Mouse (Mus musculus) embryonic stem cell, embryonic (primary cell): ENCODE measurements around the gene Gm37240.

Source experiments
- CTCF ChIA-PET, 4 experiments: fragments of 300-600 bp in 2 of 4; fragments of 350-600 bp in 2 of 4; sonication (Branson Sonifier 250); formaldehyde crosslinking; loops; one replicate each; lab custom pipeline; 2022; ENCODE audit warnings: inconsistent platforms in 2 of 4; lab: Charles Lee
- POLR2A ChIA-PET, 4 experiments: fragments of 300-600 bp in 2 of 4; fragments of 350-600 bp in 2 of 4; sonication (Branson Sonifier 250); formaldehyde crosslinking; loops; one replicate each; lab custom pipeline; 2022; ENCODE audit warnings: antibody characterized with exemption in 4 of 4, inconsistent platforms in 1 of 4; lab: Charles Lee

Gm37240 gene

DNA sequence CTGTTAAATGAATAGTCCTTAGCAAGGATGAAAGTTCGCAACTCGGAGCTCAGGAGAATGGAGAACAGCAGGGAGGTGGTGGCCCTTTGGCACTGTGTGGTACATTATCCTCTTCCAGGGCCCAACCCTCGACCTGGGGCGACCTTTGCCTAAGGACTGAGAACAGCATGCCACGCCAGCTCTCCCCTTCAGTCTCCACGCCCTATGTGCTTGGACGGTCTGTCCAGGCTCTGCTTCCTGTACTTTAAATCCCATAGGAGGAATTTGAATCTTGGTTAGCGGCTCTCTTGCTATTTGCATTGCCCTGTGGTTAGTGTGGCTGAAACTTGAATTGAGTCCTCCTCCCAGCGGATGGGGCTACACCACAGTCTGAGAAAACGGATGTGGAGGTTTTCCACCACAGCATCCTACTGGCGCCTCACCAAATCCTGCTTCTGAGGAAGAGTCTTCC is 928 bp upstream of the Gm37240 start:
- ChIA-PET POLR2A (interaction anchor here in 2 of 4 experiments (0.6 to 1.8 kb wide), 5 partner anchors 76 to 1305 kb away, joined by 3 to 8 read pairs (median 4); partner anchors contain the start of genes Gatb (in 1 of the 2) and Sh3d19 (in 1 of the 2)), CTCF (no interaction called here)

- CTCF ChIA-PET = interaction anchor here in 2 of 4 experiments (0.9 to 2.1 kb wide), 2 partner anchors 31 to 160 kb away, joined by 3 to 5 read pairs; no protein-coding TSS in a partner anchor
Observed at GRCm38 (mm10) chr3:85886636-85887238, 581 bp downstream of the Gm37240 start.

GRCm38 (mm10) chr3:85885906-85886305 is 1.4 kb downstream of the Gm37240 start:
- CTCF ChIA-PET = interaction anchor here in 1 of 4 experiments (2.1 kb wide), 1 partner anchor 32 kb away, joined by 5 read pairs; no protein-coding TSS in a partner anchor
- POLR2A ChIA-PET = interaction anchor here (0.5 to 1.6 kb wide), 9 partner anchors 10 to 584 kb away, joined by 3 to 9 read pairs (median 4); partner anchors contain the start of gene Gatb (in 1 of the 4)

More at GRCm38 (mm10) chr3:85886636-85887238, 581 bp downstream of the Gm37240 start:
- POLR2A ChIA-PET = interaction anchor here in 3 of 4 experiments (0.5 to 1.8 kb wide), 12 partner anchors 12 to 377 kb away, joined by 3 to 8 read pairs (median 4); partner anchors contain the start of genes Gatb (in 1 of the 3) and Sh3d19 (in 1 of the 3)

DNA sequence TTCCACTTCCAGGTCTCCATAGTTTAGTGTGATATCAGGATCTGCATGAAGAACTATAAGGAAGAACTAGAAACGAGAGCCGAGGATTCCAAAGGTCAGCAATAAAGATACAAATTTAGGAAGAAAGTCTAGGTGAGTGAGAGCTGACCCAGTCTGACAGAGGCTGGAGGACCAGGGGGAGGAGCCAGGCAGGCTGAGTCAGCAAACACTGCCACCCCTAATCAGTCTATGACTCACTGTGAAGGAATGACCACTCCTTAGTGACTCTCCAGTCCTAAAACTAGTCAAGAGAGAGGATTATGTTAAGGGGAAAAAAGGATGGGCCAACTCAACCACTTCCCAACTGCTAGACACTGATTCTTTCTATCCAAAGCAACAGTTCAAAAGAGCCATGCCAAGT is 6.6 kb downstream of the Gm37240 start:
- POLR2A ChIA-PET = interaction anchor here in 1 of 4 experiments (0.7 to 1.1 kb wide), 2 partner anchors 16 to 48 kb away, joined by 3 read pairs; no protein-coding TSS in a partner anchor
- CTCF ChIA-PET = no interaction called here

GRCm38 (mm10) chr3:85880068-85880467 is 7.2 kb downstream of the Gm37240 start:
- ChIA-PET CTCF (no interaction called here), POLR2A (no interaction called here)

DNA sequence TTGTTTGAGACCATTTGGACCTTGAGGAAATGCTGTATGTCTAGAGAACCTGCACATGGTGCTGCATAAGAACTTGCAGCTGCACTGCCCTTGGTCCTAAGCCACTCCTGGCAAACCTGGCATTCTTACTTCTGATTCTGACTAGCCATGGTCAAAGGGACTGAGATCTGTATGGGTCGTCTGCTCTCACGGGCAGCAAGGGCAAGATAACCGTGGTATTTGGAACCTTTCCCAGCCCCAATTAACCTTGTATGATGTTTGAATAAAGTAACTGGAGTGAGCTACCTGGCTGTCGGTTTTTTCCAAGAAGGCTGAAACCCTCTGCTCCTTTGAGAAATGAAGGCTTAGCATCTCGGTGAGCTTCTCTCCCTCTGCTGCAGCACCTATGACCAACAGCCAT is 8.4 kb downstream of the Gm37240 start:
- POLR2A ChIA-PET = no interaction called here
- CTCF ChIA-PET = no interaction called here

DNA sequence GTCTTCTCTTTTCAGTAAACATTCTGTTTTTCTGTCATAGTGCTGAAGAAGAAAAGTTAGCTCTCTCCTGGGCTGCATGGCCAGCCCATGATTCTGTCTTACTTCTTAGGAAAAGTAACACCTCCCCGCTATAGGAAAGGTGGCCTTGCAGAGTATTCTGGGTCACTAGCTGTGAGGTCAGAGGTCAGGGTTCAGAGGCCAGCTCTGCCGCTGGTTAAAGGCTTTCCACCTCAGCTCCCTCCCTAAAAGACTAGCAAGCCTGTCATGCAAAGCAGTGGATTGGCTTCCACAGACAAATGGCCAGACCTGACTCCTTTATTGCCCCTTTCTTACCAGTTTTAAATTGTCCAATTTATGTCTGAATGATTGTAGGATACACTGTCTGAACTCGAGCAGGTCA is 23.3 kb downstream of the Gm37240 start:
- POLR2A ChIA-PET = interaction anchor here in 1 of 4 experiments (1.5 kb wide), 1 partner anchor 17 kb away, joined by 3 read pairs; no protein-coding TSS in a partner anchor
- CTCF ChIA-PET = no interaction called here

GRCm38 (mm10) chr3:85862886-85863285 is 24.4 kb downstream of the Gm37240 start:
- ChIA-PET CTCF (no interaction called here), POLR2A (no interaction called here)

DNA sequence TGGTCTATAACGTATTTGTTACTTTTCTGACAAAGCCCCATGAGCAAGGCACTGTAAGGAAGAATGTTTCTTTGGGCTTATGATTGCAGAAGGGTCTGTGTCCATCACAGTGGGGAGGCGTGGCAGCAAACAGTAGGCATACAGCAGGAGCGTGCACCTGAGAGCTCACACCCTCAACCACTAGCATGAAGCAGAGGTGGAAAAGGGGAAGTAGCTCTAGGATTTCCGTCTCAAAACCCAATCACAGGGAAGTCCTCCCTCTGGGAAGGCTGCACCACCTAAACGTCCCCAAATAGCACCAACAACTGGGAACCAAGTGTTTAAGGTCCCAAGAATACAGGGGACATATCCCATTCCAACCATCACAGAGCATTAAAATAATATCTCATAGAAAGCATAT is 26.3 kb downstream of the Gm37240 start:
- CTCF ChIA-PET = no interaction called here
- POLR2A ChIA-PET = interaction anchor here in 1 of 4 experiments (0.6 kb wide), 1 partner anchor 30 kb away, joined by 3 read pairs; no protein-coding TSS in a partner anchor

DNA sequence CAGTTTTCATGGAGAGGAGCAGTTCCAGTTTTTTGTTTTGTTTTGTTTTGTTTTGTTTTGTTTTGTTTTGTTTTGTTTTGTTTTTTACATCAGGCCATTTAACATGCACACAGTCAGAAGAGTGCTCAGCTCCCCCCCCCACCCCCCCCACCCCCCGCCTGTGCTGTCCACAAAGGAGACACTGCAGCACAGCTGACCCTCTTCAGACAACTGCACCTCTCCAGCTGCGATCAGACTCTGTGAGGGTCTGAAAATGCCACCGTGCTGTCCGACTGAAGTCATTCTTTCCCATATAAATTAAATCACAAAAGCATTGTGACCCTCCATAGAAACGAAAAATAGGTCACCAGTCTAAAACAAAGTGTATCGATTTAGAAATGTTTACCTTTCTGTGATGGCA is 28.0 kb downstream of the Gm37240 start:
- ChIA-PET CTCF (interaction anchor here in 1 of 4 experiments (0.6 kb wide), 1 partner anchor 257 kb away, joined by 4 read pairs; no protein-coding TSS in a partner anchor), POLR2A (interaction anchor here in 1 of 4 experiments (0.8 to 1.1 kb wide), 2 partner anchors 14 to 28 kb away, joined by 3 to 5 read pairs; partner anchors contain the start of genes Glt28d2 and Gm37240)

- CTCF ChIA-PET = interaction anchor here in 1 of 4 experiments (0.6 kb wide), 1 partner anchor 258 kb away, joined by 4 read pairs; no protein-coding TSS in a partner anchor
- POLR2A ChIA-PET = interaction anchor here in 1 of 4 experiments (0.8 to 1.1 kb wide), 2 partner anchors 13 to 29 kb away, joined by 3 to 5 read pairs; partner anchors contain the start of genes Glt28d2 and Gm37240
Observed at GRCm38 (mm10) chr3:85858140-85859135, 28.9 kb downstream of the Gm37240 start.

DNA sequence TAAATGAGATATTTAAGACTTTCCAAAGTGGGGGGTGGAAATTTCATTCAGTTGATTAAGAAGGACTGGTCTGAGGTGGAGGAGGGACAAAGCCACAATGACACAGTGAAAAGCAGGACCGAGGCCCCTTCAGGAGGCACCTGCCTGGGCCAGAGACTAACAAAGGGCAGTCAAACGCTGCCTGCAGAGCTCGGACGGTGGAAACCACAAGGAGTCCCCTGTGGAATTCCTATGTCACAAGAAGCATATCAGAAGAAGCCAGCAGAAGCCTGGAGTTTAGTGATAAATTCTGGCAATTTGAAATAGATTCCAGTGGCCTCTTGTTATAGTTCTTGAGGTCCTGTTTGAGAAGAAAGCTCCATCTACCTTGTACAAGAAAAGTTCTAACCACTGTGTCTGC is 30.2 kb downstream of the Gm37240 start:
- POLR2A ChIA-PET = no interaction called here
- CTCF ChIA-PET = no interaction called here

- POLR2A ChIA-PET = interaction anchor here in 2 of 4 experiments (0.7 to 0.9 kb wide), 2 partner anchors 11 to 16 kb away, joined by 3 read pairs; no protein-coding TSS in a partner anchor
- CTCF ChIA-PET = no interaction called here
Observed at GRCm38 (mm10) chr3:85855947-85856346, 31.4 kb downstream of the Gm37240 start.

- POLR2A ChIA-PET = interaction anchor here in 1 of 4 experiments (0.9 kb wide), 1 partner anchor 17 kb away, joined by 3 read pairs; no protein-coding TSS in a partner anchor
- CTCF ChIA-PET = no interaction called here
Observed at GRCm38 (mm10) chr3:85855043-85855442, 32.3 kb downstream of the Gm37240 start.

DNA sequence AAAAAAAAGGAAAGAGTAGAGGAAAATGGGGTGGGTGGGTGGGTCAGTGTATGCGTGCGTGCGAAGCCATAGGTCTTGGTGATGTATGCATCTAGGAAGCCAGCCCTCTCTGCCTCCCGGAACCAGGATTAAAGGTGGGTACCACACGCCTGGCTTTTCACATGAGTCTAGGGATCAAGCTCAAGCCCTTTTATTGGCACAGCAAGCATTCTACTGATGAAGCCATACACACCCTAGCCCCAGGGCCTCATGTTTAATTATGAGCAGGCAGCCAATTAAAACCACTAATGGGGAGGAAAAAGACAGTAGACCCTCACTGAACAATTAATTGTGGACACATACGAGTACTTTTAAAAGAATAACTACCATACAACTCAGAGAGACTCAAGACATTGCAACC is 33.2 kb downstream of the Gm37240 start:
- POLR2A ChIA-PET = no interaction called here
- CTCF ChIA-PET = no interaction called here

- POLR2A ChIA-PET = no interaction called here
- CTCF ChIA-PET = no interaction called here
Observed at GRCm38 (mm10) chr3:85853715-85854114, 33.6 kb downstream of the Gm37240 start.

DNA sequence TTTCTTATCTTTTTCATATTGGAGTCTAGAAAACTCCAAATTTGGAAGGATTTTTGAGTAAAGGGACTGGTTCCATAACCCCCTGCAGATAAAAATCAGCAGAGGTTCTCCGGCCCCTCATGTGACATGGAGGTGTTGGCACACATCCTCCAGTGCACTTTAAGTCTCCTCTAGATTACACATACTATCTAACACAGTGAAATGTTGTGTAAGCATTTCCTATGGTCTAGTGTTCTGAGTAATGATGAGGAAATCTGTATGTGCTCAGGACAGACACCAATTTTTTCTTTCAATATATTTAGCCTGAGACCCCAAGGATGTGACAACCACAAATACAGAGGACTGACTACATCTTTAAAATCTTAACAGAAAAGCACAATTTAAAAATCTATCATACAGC is 37.2 kb downstream of the Gm37240 start:
- CTCF ChIA-PET = no interaction called here
- POLR2A ChIA-PET = no interaction called here

DNA sequence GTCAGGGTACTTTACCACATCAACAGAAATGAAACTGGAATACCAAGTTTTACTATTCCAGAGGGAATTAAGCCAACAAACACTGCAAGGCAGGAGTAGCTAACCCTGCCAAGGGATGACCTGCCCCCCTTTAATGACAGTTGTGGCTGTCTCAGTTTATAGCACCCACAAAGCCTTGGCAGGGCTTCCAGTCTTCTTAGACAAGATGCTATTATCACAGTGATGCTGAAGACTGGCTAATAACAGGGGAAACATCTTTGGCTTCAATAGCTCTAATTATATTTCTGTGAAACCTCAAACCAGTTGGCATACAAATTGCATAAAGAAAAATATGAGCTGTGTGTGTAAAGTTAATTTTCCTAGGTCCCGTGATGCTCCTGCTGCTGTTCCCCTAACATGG is 41.0 kb downstream of the Gm37240 start:
- ChIA-PET CTCF (no interaction called here), POLR2A (interaction anchor here in 1 of 4 experiments (0.6 to 1.6 kb wide), 4 partner anchors 13 to 977 kb away, joined by 3 to 5 read pairs (median 4); no protein-coding TSS in a partner anchor)
